Mouse (Mus musculus) thymus, adult 2 months (tissue): ENCODE measurements around the gene BC005561. TPM values are rescaled to one million over a fixed set of nuclear protein-coding genes. Genes with fewer than 3 reads are reported as not detected.
A peak's percentile ranks its signal among the peaks of the same experiment; 100 is the strongest.
"Not testable (repeated sequence)": the region's sequence is repeated elsewhere in the genome, so short reads cannot be mapped to it uniquely, and the experiment has no call there.

ENCODE experiments used
- DNase-seq: peaks from one replicate; pipeline ENCODE4 v3.0.0; 2021
- H3K27ac ChIP-seq: fragments of 200-500 bp; 2 replicates; pipeline ENCODE4 v1.5.1; 2012; ENCODE audit warnings: low read length, control low read depth; ENCODE audit not compliant: control insufficient read depth, insufficient read depth
- H3K27me3 ChIP-seq: fragments of 200-500 bp; 2 replicates; pipeline ENCODE4 v1.6.1; 2012; ENCODE audit warnings: mild to moderate bottlenecking, low read length, moderate library complexity, mixed read lengths; ENCODE audit not compliant: control insufficient read depth, insufficient read depth
- H3K36me3 ChIP-seq: fragments of 200-500 bp; 2 replicates; pipeline ENCODE4 v1.6.1; 2012; ENCODE audit warnings: mild to moderate bottlenecking, low read length, moderate library complexity; ENCODE audit not compliant: control insufficient read depth, insufficient read depth
- H3K4me1 ChIP-seq: fragments of 200-500 bp; replicated peaks from 2 replicates; pipeline ENCODE4 v1.6.1; 2012; ENCODE audit warnings: low read length; ENCODE audit not compliant: control insufficient read depth, insufficient read depth
- H3K4me3 ChIP-seq: fragments of 200-500 bp; 2 replicates; pipeline ENCODE4 v1.5.1; 2012; ENCODE audit warnings: mild to moderate bottlenecking, low read length, control low read depth, moderate library complexity; ENCODE audit not compliant: control insufficient read depth, insufficient read depth
- POLR2A ChIP-seq: fragments of 200-500 bp; IDR thresholded peaks from 2 replicates; pipeline ENCODE4 v1.6.1; 2012; ENCODE audit warnings: mild to moderate bottlenecking, low read length, control low read depth, moderate library complexity; ENCODE audit not compliant: control insufficient read depth, poor library complexity, insufficient read depth; ENCODE audit errors: extremely low read depth
- WGBS: fragments of 180-500 bp; shearing (Covaris S2); methylation state at CpG from one replicate; pipeline ENCODE4 v1.1.7; 2018; 5-methylcytosine and 5-hydroxymethylcytosine counted together
- polyA plus RNA-seq: library from polyadenylated mRNA; depleted of rRNA; stranded (reverse); fragments of >200 nt; gene quantifications from 2 replicates; pipeline ENCODE4 v1.2.3, GENCODE M21; 2012; rRNA removed

BC005561 gene
- polyA plus RNA-seq, 1 experiment, result 1.6 TPM

GRCm38 (mm10) chr5:104571282-104571921 lies 63.2 kb downstream of the BC005561 start:
- not testable (repeated sequence) for H3K36me3 ChIP-seq, H3K27me3 ChIP-seq, H3K4me1 ChIP-seq
- under 1% methylated on average over 18 of the region's 19 CpGs for WGBS
- DNase-seq, result peak; percentile 85
- Histone ChIP-seq H3K4me3 (peak overlapping the region; percentile 80), H3K27ac (peak overlapping the region; percentile 92)
- peak; percentile 59; the same call in 1 of the 2 replicates for TF ChIP-seq POLR2A

Other genes with a start within 250 kb of the BC005561 start
- 0.05 and 0.09 TPM in 2 replicates for gene Ibsp, start 209.2 kb upstream of the BC005561 start, polyA plus RNA-seq
- not detected in 2 replicates for gene Mepe, start 183.0 kb upstream of the BC005561 start, polyA plus RNA-seq
- gene Spp1, start 73.2 kb upstream of the BC005561 start, polyA plus RNA-seq, result 3.2 and 5.1 TPM in 2 replicates
- gene Pkd2, start 48.9 kb upstream of the BC005561 start, polyA plus RNA-seq, result 4.2 and 4.3 TPM in 2 replicates